ENCODE assay signal across 9 mouse cellular contexts in the genomic region with DNA sequence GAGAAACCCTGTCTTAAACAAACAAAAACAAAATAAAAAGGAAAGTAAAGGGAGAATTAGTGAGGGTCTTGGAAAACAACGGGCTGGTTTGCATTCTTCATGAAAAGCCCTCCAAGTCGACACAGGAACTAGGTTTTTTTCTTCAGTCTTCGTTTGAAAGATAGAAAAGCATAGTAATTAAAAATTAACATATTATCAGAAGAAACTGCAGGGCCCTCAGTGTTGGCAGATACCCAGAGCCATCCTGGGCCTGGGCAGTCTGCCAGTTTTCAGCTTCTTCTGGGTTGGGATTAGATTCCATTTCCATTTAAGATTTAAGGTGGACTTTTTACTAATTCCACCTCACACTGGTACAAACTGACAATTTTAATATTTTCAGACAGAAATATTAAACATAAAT.
DNase-seq lines count a peak whose midpoint lies in the region; ATAC-seq and TF ChIP-seq lines count a peak whose summit lies in the region.
"Had no signal": no experiment of that assay in that cellular context is flagged by ENCODE, and none has a peak within 500 bp of the region (broad histone marks: within the 10 kb centered on the region; RNA-seq: fewer than 3 reads in every experiment).

No protein-coding gene starts in this region.

- H3K27me3 ChIP-seq in hindbrain, postnatal 0 days (ENCODE audit: insufficient read depth, low read length) = no peaks in the 10 kb centered on the region
- H3K27me3 ChIP-seq in hindbrain, embryonic 10.5 days (ENCODE audit: insufficient read depth, poor library complexity, severe bottlenecking) = no peaks in the 10 kb centered on the region
- no peaks in the 10 kb centered on the region for H3K27me3 ChIP-seq in liver, embryonic 12.5 days (replicated peaks)
- H3K27me3 ChIP-seq: megakaryocyte, embryonic 14.5 days had no signal

- peak; percentile 69 for DNase-seq in hindbrain, postnatal 0 days (ENCODE audit: low spot score)
- no peak for DNase-seq in hindbrain, embryonic 10.5 days (ENCODE audit: low spot score)
- peak; percentile 25 for DNase-seq in urinary bladder, postnatal 14 days (ENCODE audit: low spot score)
- no peak for DNase-seq in urinary bladder, postnatal 36 days (ENCODE audit: low spot score in 2 of 2)
- peak; percentile 56 to 66 for DNase-seq in heart, postnatal 10 days
- DNase-seq in testis, postnatal 14 days (ENCODE audit: low spot score) = peak; percentile 19
- DNase-seq in left cerebral cortex, postnatal 36 days (ENCODE audit: low spot score in 2 of 2) = no peak

- WGBS in hindbrain, postnatal 0 days = 26% methylated on average over 3 of the region's 3 CpGs
- 82% methylated on average over 3 of the region's 3 CpGs for WGBS in hindbrain, embryonic 10.5 days
- 58% methylated on average over 3 of the region's 3 CpGs for WGBS in liver, embryonic 12.5 days (ENCODE audit: insufficient replicate concordance)

- H3K4me2 ChIP-seq in hindbrain, postnatal 0 days (ENCODE audit: low read depth, low read length) = no peak overlapping the region
- no peak overlapping the region for H3K4me2 ChIP-seq in liver, embryonic 12.5 days

- H3K4me1 ChIP-seq in hindbrain, postnatal 0 days (ENCODE audit: insufficient read depth, low read length) = no peaks in the 10 kb centered on the region
- H3K4me1 ChIP-seq in hindbrain, embryonic 10.5 days (replicated peaks) = no peaks in the 10 kb centered on the region
- H3K4me1 ChIP-seq in liver, embryonic 12.5 days = peaks cover 12% of the 10 kb centered on the region; the same call in 1 of the 2 replicates

- no peaks in the 10 kb centered on the region for H3K9me3 ChIP-seq in hindbrain, postnatal 0 days (ENCODE audit: low read length)
- H3K9me3 ChIP-seq in hindbrain, embryonic 10.5 days = no peaks in the 10 kb centered on the region
- no peaks in the 10 kb centered on the region for H3K9me3 ChIP-seq in liver, embryonic 12.5 days (replicated peaks)
- H3K9me3 ChIP-seq: megakaryocyte, embryonic 14.5 days had no signal

- H3K4me3 ChIP-seq in hindbrain, postnatal 0 days (ENCODE audit: low read length) = no peak overlapping the region
- no peak overlapping the region for H3K4me3 ChIP-seq in hindbrain, embryonic 10.5 days
- H3K4me3 ChIP-seq in liver, embryonic 12.5 days = no peak overlapping the region
- H3K4me3 ChIP-seq: megakaryocyte, embryonic 14.5 days had no signal

- ATAC-seq in hindbrain, postnatal 0 days = no peak
- ATAC-seq in liver, embryonic 12.5 days = no peak

- H3K9ac ChIP-seq in hindbrain, postnatal 0 days (replicated peaks; ENCODE audit: low read length) = no peak overlapping the region
- H3K9ac ChIP-seq in liver, embryonic 12.5 days = no peak overlapping the region

- no peak overlapping the region for H3K27ac ChIP-seq in hindbrain, postnatal 0 days
- H3K27ac ChIP-seq in hindbrain, embryonic 10.5 days = no peak overlapping the region
- H3K27ac ChIP-seq in liver, embryonic 12.5 days = no peak overlapping the region

- no peak for TF ChIP-seq CTCF in hindbrain, postnatal 0 days (IDR thresholded peaks at IDR 0.05; ENCODE audit: low read depth)

- intact Hi-C loops in heart, postnatal 10 days (cut with DNase I) = no loop called here
- intact Hi-C loops in left cerebral cortex, postnatal 36 days (cut with DNase I) = no loop called here

- H3K36me3 ChIP-seq in hindbrain, postnatal 0 days (ENCODE audit: insufficient read depth, low read length) = no peaks in the 10 kb centered on the region
- H3K36me3 ChIP-seq in hindbrain, embryonic 10.5 days = no peaks in the 10 kb centered on the region
- no peaks in the 10 kb centered on the region for H3K36me3 ChIP-seq in liver, embryonic 12.5 days

Comparison
In these comparisons a context has a peak if more than half of its experiments do, and no peak if none do; other contexts are left out.
1. DNase-seq: peak in hindbrain, postnatal 0 days (single experiment), urinary bladder, postnatal 14 days (single experiment), heart, postnatal 10 days (2 of 2) and testis, postnatal 14 days (single experiment); none in hindbrain, embryonic 10.5 days (single experiment), urinary bladder, postnatal 36 days (0 of 2) and left cerebral cortex, postnatal 36 days (0 of 2).